Mouse (Mus musculus): ENCODE measurements at regions not wholly inside any gene's neighbourhood (a gene's known extent, or its start where the extent isn't known, plus 50 kb on each side); places are given as distances from the start of the nearest gene placed in this dataset.
A peak's percentile ranks its signal among the peaks of the same experiment; 100 is the strongest.

DNA sequence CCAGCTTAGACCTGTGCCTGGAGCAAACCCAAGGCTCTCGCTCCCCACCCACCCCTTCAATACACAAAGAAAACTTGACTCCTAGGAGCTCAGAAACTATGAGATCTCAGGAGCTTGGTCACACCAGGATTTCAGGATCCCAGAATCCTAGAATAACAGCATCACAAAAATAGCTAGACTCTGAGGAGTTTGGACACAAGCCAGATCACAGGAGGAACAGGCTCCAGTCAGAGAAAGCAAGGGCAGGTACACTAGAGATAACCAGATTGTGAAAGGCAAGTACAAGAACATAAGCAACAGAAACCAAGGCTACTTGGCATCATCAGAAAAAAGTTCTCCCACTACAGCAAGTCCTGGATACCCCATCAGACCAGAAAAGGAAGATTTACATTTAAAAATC is 221.5 kb downstream of the Epha7 start:
- DNase-seq = no peak

DNA sequence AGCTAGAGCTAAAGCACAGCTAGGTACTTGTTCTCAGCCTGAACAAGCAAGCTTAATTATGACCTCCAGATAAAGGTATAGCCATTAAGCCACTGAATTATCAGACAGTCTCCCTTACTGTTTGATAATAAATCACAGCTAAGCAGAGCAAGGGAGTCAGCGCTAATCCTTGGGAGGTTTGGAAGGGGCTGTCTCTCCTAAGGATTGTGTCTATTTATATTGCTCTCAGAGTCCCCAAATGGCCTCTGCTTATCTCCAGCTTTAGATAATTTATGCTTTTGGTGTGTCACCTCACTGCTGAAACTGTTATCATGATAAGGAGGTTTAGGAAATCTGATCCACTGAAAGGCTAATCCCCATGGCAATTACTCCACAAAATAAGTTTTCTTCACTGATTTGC is 227.1 kb downstream of the Epha7 start:
- DNase-seq = no peak

GRCm38 (mm10) chr4:29068678-29069621 is 256.0 kb downstream of the Epha7 start:
- no peak for DNase-seq

- no peak for DNase-seq
Measured at GRCm38 (mm10) chr4:29074204-29074603, 261.3 kb downstream of the Epha7 start.

- DNase-seq = no peak
Measured at GRCm38 (mm10) chr4:29074851-29075250, 261.9 kb downstream of the Epha7 start.

- DNase-seq = no peak
Measured at GRCm38 (mm10) chr4:29076683-29077082, 263.8 kb downstream of the Epha7 start.

DNA sequence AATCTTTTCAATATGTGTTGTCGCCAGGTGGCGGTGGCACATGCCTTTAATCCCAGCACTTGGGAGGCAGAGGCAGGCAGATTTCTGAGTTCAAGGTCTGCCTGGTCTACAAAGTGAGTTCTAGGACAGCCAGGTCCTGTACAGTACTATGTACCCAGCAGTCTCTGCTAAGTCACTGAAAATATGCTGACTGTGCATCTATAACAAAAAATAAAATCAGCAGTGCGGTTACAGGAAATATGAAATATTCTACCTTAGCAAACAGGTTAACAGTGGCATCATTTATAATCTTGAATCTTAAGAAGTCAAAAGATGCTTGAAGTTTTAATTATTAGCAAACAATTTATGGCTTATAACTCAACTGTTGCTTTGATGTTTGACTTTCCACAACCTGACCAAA is 265.5 kb downstream of the Epha7 start:
- no peak for DNase-seq

- no peak for DNase-seq
Measured at GRCm38 (mm10) chr4:29083545-29084290, 270.8 kb downstream of the Epha7 start.

GRCm38 (mm10) chr4:29090949-29091348 is 278.0 kb downstream of the Epha7 start:
- no peak for DNase-seq

DNA sequence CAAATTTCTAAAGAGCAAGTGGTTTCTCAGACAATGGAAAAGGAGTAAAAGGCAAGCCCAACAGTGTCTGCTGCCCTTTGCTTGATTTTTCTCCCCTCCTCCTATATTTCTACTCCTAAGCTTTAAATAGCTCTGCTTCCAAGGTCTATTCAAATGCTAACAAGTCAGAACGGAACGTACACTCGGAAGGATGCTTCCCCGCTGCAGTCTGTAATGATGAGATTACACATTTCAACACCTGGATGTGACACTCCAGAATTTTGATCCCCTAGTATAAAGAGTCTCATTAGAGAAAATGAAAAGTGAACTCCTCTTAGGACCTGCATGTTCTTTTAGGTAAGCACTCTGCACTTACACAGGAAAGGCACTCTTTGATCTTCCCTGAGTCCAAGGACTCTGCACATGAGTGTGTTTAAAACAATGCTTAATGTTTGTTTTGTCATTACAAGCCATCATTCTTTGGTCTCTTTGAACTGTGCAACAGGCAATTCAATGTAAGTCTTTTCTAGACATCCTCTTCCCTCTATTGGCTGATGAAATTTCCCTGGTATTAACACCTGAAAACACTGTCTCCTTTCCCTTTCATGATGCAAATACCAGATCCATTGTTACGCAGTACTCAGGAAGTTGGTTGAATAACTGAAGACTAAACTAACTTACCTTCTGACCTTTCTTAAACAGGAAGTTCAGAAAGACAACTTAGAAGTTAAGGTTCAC is 278.7 kb downstream of the Epha7 start:
- no peak for DNase-seq

DNA sequence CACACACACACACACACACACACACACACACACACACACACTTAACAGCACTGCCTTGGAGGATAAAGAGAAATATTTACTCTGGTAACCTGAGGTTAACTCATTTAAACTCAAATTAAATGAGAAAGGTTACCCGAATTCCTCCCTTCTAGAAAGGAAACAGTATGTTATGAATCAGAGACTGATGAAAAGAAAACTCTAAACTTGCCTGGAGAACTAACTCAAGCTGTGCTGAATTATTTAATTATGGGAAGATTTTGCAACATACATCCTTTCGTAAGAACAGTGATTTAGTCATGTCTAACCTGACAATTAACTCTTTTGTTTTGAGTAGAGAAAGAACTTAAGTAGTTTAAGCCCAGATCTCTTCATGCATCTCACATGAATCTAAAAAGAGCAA is 289.4 kb downstream of the Epha7 start:
- DNase-seq = no peak

DNA sequence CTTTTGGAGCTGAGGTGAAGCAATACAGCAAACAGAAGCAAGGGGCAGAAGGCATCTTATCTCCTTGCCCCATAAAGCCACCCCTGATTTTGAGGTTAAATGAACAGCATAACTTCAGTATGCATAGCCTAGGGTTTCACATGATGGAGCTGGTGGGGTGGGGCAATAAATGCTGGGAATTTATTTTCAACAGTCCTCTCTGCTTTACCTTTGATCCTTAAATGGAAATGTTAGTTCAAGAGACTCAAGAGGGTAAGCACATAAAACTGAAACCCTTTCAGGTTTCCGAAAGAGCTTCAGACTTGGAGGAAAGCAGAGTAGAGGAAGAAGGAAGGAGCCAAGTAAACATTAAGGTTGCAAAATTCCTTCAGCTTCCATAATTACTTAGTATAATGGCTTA is 290.5 kb downstream of the Epha7 start:
- DNase-seq = no peak

DNA sequence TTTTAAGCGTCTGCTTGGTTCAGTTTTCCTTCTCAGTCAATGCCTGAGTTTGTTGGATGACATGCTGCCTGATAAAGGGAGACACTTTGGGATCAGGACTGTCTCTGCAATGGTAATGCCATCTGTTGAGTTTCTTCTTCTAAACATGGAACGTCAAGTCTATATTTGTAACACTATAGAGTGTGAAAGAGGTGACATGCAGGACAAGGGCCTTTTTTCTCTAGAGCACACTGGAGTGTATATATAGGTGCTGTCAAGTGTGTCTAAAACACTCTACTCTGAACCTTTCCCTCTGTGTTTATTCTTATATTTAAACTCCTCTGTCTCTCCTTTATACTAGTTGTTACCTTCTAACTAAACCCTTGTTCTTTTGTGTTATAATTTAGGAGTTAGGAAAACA is 299.6 kb downstream of the Epha7 start:
- DNase-seq = no peak

DNA sequence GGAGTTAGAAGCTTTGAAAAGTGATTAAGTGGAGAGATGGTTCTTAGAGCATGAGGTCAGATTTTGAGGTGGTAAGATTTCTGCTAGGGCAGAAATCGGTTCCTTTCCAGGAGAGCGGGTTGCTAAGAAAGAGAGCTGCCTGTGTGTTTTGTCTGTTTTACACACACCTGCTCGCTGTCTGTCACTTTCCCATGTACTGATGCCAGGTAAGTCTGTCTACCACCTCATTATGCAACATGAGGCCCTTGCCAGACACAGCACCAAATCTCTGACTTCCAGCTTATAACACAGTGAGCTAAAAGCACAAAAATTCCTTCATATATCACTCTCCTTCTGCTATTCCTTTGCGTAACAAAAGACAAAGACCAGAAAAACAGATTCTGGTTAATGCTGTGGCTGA is 304.1 kb downstream of the Epha7 start:
- DNase-seq = no peak

DNA sequence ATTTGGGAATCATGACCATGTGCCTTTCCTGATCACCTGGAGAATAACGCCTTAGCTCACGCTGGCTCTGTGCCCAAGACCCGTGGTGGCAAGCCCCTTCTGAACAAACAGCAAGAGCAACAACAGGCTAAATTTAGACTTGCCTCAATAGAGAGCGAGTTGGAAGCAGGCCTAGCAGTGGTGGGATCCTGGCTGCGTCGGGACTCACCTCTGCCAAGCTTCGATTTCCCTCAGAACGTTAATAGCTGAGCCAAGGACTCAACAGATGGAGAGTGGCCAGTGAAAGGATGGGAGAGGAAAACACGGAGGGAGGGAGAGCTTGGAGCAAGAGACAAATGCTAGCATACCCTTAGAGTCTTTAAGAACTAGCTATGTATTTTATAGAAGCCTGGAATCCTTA is 305.0 kb downstream of the Epha7 start:
- DNase-seq = peak; percentile 29

GRCm38 (mm10) chr4:29118679-29119479 is 305.9 kb downstream of the Epha7 start:
- DNase-seq = no peak

GRCm38 (mm10) chr4:29119480-29120153 is 306.7 kb downstream of the Epha7 start:
- DNase-seq = no peak

GRCm38 (mm10) chr4:29123697-29124377 is 310.9 kb downstream of the Epha7 start:
- no peak for DNase-seq

DNA sequence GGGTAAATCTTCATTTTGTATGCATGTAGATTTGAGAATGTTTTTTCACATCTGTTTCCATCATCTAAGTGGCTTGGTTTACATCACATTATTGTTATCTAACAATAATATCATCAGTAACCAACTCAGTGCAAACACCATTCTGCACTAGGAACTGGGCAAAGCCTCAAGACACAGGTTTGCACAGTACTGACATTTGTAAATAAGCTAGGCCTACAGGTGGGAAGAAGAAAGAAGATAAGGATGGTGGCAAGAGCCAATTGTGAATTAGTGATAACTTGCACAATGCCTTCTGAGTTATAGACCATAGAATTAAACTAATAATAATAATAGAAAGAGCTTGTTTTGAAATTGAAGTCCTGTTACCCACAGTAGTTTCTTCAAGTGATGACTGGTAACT is 317.6 kb downstream of the Epha7 start:
- no peak for DNase-seq

GRCm38 (mm10) chr4:29133404-29134307 is 320.7 kb downstream of the Epha7 start:
- DNase-seq = no peak
